Comparison of ENCODE assay signal across 27 mouse cellular contexts in genomic region chr7:130780866-130781419, GRCm38 (mm10). TPM values are rescaled to one million over a fixed set of nuclear protein-coding genes. Genes with fewer than 3 reads are reported as not detected.
DNase-seq lines count a peak whose midpoint lies in the region; ATAC-seq and TF ChIP-seq lines count a peak whose summit lies in the region.
"Had no signal": no experiment of that assay in that cellular context is flagged by ENCODE, and none has a peak within 500 bp of the region (broad histone marks: within the 10 kb centered on the region; RNA-seq: fewer than 3 reads in every experiment).

No protein-coding gene starts in this region.

- no peaks in the 10 kb centered on the region for H3K9me3 ChIP-seq in heart, embryonic 16.5 days (replicated peaks; ENCODE audit: control insufficient read depth, low read length)
- H3K9me3 ChIP-seq: embryonic facial prominence, embryonic 13.5 days; forebrain, embryonic 13.5 days; hindbrain, embryonic 15.5 days; limb, embryonic 10.5 days; neural tube, embryonic 15.5 days; stomach, embryonic 15.5 days had no signal

- no peak overlapping the region for H3K4me2 ChIP-seq in heart, embryonic 16.5 days (ENCODE audit: low read depth, low read length)
- H3K4me2 ChIP-seq: embryonic facial prominence, embryonic 13.5 days; forebrain, embryonic 13.5 days; hindbrain, embryonic 15.5 days; neural tube, embryonic 15.5 days; stomach, embryonic 15.5 days had no signal

- intact Hi-C loops in heart, adult 2 months (cut with DNase I): no loop called here
- intact Hi-C loops in heart, postnatal 14 days (cut with DNase I): no loop called here

- no peaks in the 10 kb centered on the region for H3K79me2 ChIP-seq in heart, adult 2 months (replicated peaks; ENCODE audit: control insufficient read depth, insufficient read depth, low read length)

- peak in 1 of 2 experiments; percentile 53 for DNase-seq in heart, adult 2 months
- no peak for DNase-seq in heart, postnatal 14 days
- peak; percentile 67 for DNase-seq in ovary, postnatal 36 days (ENCODE audit: low spot score)
- no peak for DNase-seq in ovary, postnatal 10 days (ENCODE audit: low spot score)
- no peak for DNase-seq in kidney, adult 8-10 months
- DNase-seq in cerebellum, adult 9-10 months: no peak
- DNase-seq: adrenal gland, adult 2 months; cerebellum, adult 2 months; cerebellum, postnatal 36 days; embryo, embryonic 11 days; liver; retina, postnatal 1 day; right cerebral cortex, postnatal 25 days; thymus, postnatal 25 days had no signal

- peak overlapping the region; percentile 51 for H3K27ac ChIP-seq in heart, adult 2 months
- H3K27ac ChIP-seq in heart, embryonic 16.5 days (ENCODE audit: low read length): peak overlapping the region; percentile 81
- H3K27ac ChIP-seq: embryonic facial prominence, embryonic 13.5 days; forebrain, embryonic 13.5 days; hindbrain, embryonic 15.5 days; layer of hippocampus, adult 2 months; limb, embryonic 10.5 days; macrophage; neural tube, embryonic 15.5 days; stomach, embryonic 15.5 days had no signal

- peaks cover 4% of the 10 kb centered on the region; the same call in 1 of the 2 replicates for H3K4me1 ChIP-seq in heart, adult 2 months (ENCODE audit: control insufficient read depth, insufficient read depth, low read length)
- peaks cover 15% of the 10 kb centered on the region for H3K4me1 ChIP-seq in heart, embryonic 16.5 days (ENCODE audit: control insufficient read depth, insufficient read depth, low read length)
- H3K4me1 ChIP-seq: forebrain, embryonic 13.5 days; hindbrain, embryonic 15.5 days; limb, embryonic 10.5 days; neural tube, embryonic 15.5 days had no signal

- no peak for TF ChIP-seq POLR2A in heart, adult 2 months (IDR thresholded peaks at IDR 0.05; ENCODE audit: insufficient read depth, low read depth, low read length)

- 29% methylated on average over 5 of the region's 5 CpGs for WGBS in heart, adult 2 months
- WGBS in heart, embryonic 16.5 days: 20% methylated on average over 5 of the region's 5 CpGs

- no peak for TF ChIP-seq EP300 in heart, adult 2 months (IDR thresholded peaks at IDR 0.05; ENCODE audit: insufficient read depth, low read depth, low read length)

- H3K9ac ChIP-seq in heart, adult 2 months (ENCODE audit: low read depth, low read length): no peak overlapping the region
- no peak overlapping the region for H3K9ac ChIP-seq in heart, embryonic 16.5 days (ENCODE audit: low read length)
- H3K9ac ChIP-seq: embryonic facial prominence, embryonic 13.5 days; forebrain, embryonic 13.5 days; hindbrain, embryonic 15.5 days; neural tube, embryonic 15.5 days; stomach, embryonic 15.5 days had no signal

- TF ChIP-seq CTCF in heart, adult 2 months (IDR thresholded peaks at IDR 0.05): no peak

- H3K36me3 ChIP-seq in heart, adult 2 months (ENCODE audit: control insufficient read depth, insufficient read depth, low read length): no peaks in the 10 kb centered on the region
- H3K36me3 ChIP-seq in heart, embryonic 16.5 days (ENCODE audit: control insufficient read depth, insufficient read depth): no peaks in the 10 kb centered on the region
- H3K36me3 ChIP-seq: embryonic facial prominence, embryonic 13.5 days; hindbrain, embryonic 15.5 days; limb, embryonic 10.5 days; neural tube, embryonic 15.5 days; stomach, embryonic 15.5 days had no signal

- ATAC-seq in heart, embryonic 16.5 days (replicated peaks; ENCODE audit: extremely low read depth, insufficient read depth, low FRiP score): peak; percentile 74
- ATAC-seq: forebrain, embryonic 13.5 days; lung, postnatal 0 days had no signal

- H3K4me3 ChIP-seq in heart, adult 2 months: no peak overlapping the region
- H3K4me3 ChIP-seq in heart, embryonic 16.5 days (ENCODE audit: low read length): no peak overlapping the region
- H3K4me3 ChIP-seq: embryonic facial prominence, embryonic 13.5 days; forebrain, embryonic 13.5 days; hindbrain, embryonic 15.5 days; layer of hippocampus, adult 2 months; limb, embryonic 10.5 days; neural tube, embryonic 15.5 days; stomach, embryonic 15.5 days had no signal

- no peaks in the 10 kb centered on the region for H3K27me3 ChIP-seq in heart, adult 2 months (ENCODE audit: control insufficient read depth, insufficient read depth, low read length)
- no peaks in the 10 kb centered on the region; the same call in 1 of the 2 replicates for H3K27me3 ChIP-seq in heart, embryonic 16.5 days (ENCODE audit: control insufficient read depth, insufficient read depth, low read length)
- H3K27me3 ChIP-seq: embryonic facial prominence, embryonic 13.5 days; forebrain, embryonic 13.5 days; hindbrain, embryonic 15.5 days; neural tube, embryonic 15.5 days; stomach, embryonic 15.5 days had no signal

RNA-seq across cellular contexts. Expression of gene Btbd16, which starts 7.1 kb away (rescaled TPM):
- total RNA-seq in heart, adult 2 months (2021): not detected
- polyA plus RNA-seq in heart, adult 2 months (2012; rRNA removed): 0.18 and 0.20 TPM in 2 replicates
- under 1 TPM in 1 of 2 experiments, not detected in 1; 0.12 TPM for total RNA-seq in heart, postnatal 14 days (2021)
- polyA plus RNA-seq in heart, embryonic 16.5 days (2015; fragmentation: Nextera tagmentation; extraction: Ambion mirVana): 0.08 and 0.17 TPM in 2 replicates
- total RNA-seq: adrenal gland, adult 2 months; midbrain, postnatal 0 days had no signal
- polyA plus RNA-seq: adrenal gland, adult 2 months; C2C12; embryonic facial prominence, embryonic 13.5 days; forebrain, embryonic 13.5 days; hindbrain, embryonic 15.5 days; kidney, embryonic 14.5 days; limb, embryonic 10.5 days; lung, postnatal 0 days; macrophage; neural tube, embryonic 15.5 days had no signal
